17 mouse cellular contexts compared by ENCODE assay signal in genomic region chr6:114794706-114795105, GRCm38 (mm10).
"Had no signal": no experiment of that assay in that cellular context is flagged by ENCODE, and none has a peak within 500 bp of the region (broad histone marks: within the 10 kb centered on the region; RNA-seq: fewer than 3 reads in every experiment).

No protein-coding gene starts in this region.

- ATAC-seq: intestine, embryonic 15.5 days; liver, embryonic 12.5 days; midbrain, embryonic 15.5 days had no signal

- H3K36me3 ChIP-seq: intestine, embryonic 15.5 days; limb, embryonic 15.5 days; liver, embryonic 12.5 days; midbrain, embryonic 15.5 days; neural tube, embryonic 13.5 days had no signal

- H3K4me3 ChIP-seq: intestine, embryonic 15.5 days; limb, embryonic 15.5 days; liver, embryonic 12.5 days; midbrain, embryonic 15.5 days; neural tube, embryonic 13.5 days had no signal

- H3K4me2 ChIP-seq: intestine, embryonic 15.5 days; limb, embryonic 15.5 days; liver, embryonic 12.5 days; lung, embryonic 14.5 days; midbrain, embryonic 11.5 days; midbrain, embryonic 15.5 days; neural tube, embryonic 13.5 days had no signal

- DNase-seq: kidney, adult 18-20 months; kidney, postnatal 14 days; layer of hippocampus, postnatal 36 days; lung, embryonic 14.5 days; lung, postnatal 10 days; lung, postnatal 4 days; retina, postnatal 1 day; right cerebral cortex, postnatal 4 days; spleen, adult 18-20 months; thymus, adult 2 months; thymus, postnatal 36 days had no signal

- H3K27me3 ChIP-seq: intestine, embryonic 15.5 days; limb, embryonic 15.5 days; liver, embryonic 12.5 days; midbrain, embryonic 15.5 days; neural tube, embryonic 13.5 days had no signal
